Mouse (Mus musculus) liver, embryonic 16.5 days (tissue): ENCODE data around the gene Mien1. TPM values are rescaled to one million over a fixed set of nuclear protein-coding genes. Genes with fewer than 3 reads are reported as not detected.

Experiments used
- ATAC-seq: fragments of 200-750 bp; cut with Nextera tagmentation; 2 replicates; pipeline ENCODE4 v1.8.0; 2017; ENCODE audit warnings: low read depth, mild to moderate bottlenecking, moderate number of reproducible peaks, moderate library complexity
- H3K27ac ChIP-seq: fragments of 300-500 bp; sonication (generic); 2 replicates; pipeline ENCODE4 v1.5.1; 2014; ENCODE audit warnings: mild to moderate bottlenecking, low read length
- H3K27me3 ChIP-seq: fragments of 300-500 bp; sonication (generic); 2 replicates; pipeline ENCODE4 v1.6.1; 2014; ENCODE audit warnings: low read depth, low read length, mixed read lengths; ENCODE audit not compliant: control insufficient read depth, insufficient read depth
- H3K36me3 ChIP-seq: fragments of 300-500 bp; sonication (generic); 2 replicates; pipeline ENCODE4 v1.6.1; 2014; ENCODE audit warnings: mild to moderate bottlenecking; ENCODE audit not compliant: control insufficient read depth, insufficient read depth
- H3K4me1 ChIP-seq: fragments of 300-500 bp; sonication (generic); 2 replicates; pipeline ENCODE4 v1.6.1; 2014; ENCODE audit warnings: low read depth, low read length, mixed read lengths; ENCODE audit not compliant: control insufficient read depth
- H3K4me2 ChIP-seq: fragments of 300-500 bp; sonication (generic); 2 replicates; pipeline ENCODE4 v1.6.1; 2014; ENCODE audit warnings: low read depth, low read length, mixed read lengths
- H3K4me3 ChIP-seq: fragments of 300-500 bp; sonication (generic); 2 replicates; pipeline ENCODE4 v1.5.1; 2014; ENCODE audit warnings: low read depth, mild to moderate bottlenecking, low read length
- H3K9ac ChIP-seq: fragments of 300-500 bp; sonication (generic); 2 replicates; pipeline ENCODE4 v1.6.1; 2014; ENCODE audit warnings: low read depth, low read length
- H3K9me3 ChIP-seq: fragments of 300-500 bp; sonication (generic); replicated peaks from 2 replicates; pipeline ENCODE4 v1.6.1; 2016; ENCODE audit warnings: low read length; ENCODE audit not compliant: control insufficient read depth
- WGBS: fragments of 180-500 bp; shearing (Covaris S2); extraction: QIAGEN DNeasy Blood & Tissue Kit; methylation state at CpG from one replicate; pipeline ENCODE4 v1.1.7; 2014; ENCODE audit not compliant: insufficient replicate concordance; 5-methylcytosine and 5-hydroxymethylcytosine counted together
- polyA plus RNA-seq: library from polyadenylated mRNA; unstranded; fragments of >200 nt; fragmentation: Nextera tagmentation; extraction: Ambion mirVana; gene quantifications from 2 replicates; pipeline ENCODE4 v1.2.1, GENCODE M21; 2015

Gene Mien1
- polyA plus RNA-seq, 1 experiment from 2014 or later: 57.9 TPM

DNA sequence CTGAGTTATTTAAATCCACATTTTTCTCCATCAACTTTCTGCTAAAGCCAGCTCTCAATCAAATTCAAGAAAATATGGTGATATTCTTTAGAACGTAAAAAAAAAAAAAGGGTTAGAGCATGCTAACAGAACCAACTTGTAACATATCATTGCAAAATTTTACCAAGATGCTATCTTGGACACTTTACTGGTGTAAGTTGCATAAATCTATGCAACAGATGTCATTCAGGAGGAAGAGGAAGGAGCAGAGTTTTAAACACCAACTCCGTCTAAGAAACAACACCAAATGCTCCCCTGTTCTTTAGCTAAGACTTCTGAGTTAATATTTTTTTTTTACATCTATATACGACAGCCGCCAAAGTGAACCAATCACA lies 37.6 kb upstream of the Mien1 start:
- no peaks in the 10 kb centered on the region for H3K36me3 ChIP-seq
- H3K4me2 ChIP-seq: no peak overlapping the region
- H3K27me3 ChIP-seq: no peaks in the 10 kb centered on the region
- H3K27ac ChIP-seq: no peak overlapping the region
- no peaks in the 10 kb centered on the region for H3K9me3 ChIP-seq
- no peak overlapping the region for H3K4me3 ChIP-seq
- H3K9ac ChIP-seq: no peak overlapping the region
- ATAC-seq: no peak
- 57% methylated on average over 4 of the region's 4 CpGs for WGBS
- H3K4me1 ChIP-seq: no peaks in the 10 kb centered on the region

DNA sequence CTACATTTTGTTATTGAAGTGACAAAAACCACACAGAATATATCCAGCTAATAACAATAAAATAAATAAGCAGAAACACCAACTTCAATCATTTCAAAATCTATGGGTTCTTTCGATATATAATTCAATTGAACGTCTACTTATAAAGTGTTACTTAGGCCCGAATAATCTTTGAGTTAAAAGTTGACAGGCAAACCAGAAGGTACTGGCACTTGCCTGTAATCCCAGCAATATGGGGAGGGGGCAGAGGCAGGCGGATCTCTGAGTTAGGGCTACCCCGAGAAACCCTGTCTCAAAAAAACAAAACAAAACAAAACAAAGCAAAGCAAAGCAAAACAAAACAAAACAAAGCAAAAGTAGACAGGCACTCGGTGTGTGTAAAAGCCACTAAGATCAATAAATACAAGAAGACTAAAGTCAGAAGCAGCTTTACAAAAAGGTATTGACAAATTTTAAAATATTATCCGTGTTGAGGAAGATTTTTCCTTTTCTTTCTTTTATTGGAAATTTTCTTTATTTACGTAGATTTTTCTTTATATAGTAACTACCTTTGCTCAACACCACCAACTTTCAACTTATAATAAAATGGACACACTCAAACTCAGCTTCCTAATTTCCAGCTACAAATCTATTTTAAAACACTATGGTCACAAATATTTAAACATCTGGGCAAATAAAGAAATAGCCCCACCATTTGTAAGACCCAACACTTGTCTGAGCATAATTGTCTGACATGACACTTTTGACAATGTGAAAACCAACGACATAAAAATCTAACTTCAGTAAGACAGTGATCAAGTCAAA lies 37.0 kb upstream of the Mien1 start:
- H3K4me3 ChIP-seq: no peak overlapping the region
- no peak overlapping the region for H3K4me2 ChIP-seq
- H3K36me3 ChIP-seq: no peaks in the 10 kb centered on the region
- no peak overlapping the region for H3K9ac ChIP-seq
- no peaks in the 10 kb centered on the region for H3K9me3 ChIP-seq
- no peak overlapping the region for H3K27ac ChIP-seq
- WGBS: 59% methylated on average over 9 of the region's 9 CpGs
- H3K27me3 ChIP-seq: no peaks in the 10 kb centered on the region
- H3K4me1 ChIP-seq: no peaks in the 10 kb centered on the region
- ATAC-seq: no peak

DNA sequence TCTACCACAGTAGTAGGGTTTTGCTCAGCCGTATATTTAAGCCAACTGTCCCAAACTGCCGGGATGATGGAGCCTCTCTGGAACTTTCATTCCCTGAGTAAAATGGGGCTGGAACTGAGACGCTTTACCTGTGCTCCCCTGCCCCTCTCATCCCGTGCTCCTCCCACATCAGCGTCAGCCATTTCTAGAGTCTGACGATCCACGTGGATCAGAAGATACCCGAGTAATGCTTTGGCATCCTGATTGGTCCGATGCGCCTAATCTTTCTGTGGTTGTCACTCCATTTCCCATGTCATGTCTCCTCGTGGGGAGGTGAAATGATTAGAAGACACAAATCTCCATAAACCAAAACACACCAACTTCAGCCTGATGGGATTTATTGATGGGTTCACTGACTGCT lies 36.2 kb upstream of the Mien1 start:
- WGBS: 67% methylated on average over 11 of the region's 11 CpGs
- H3K4me1 ChIP-seq: no peaks in the 10 kb centered on the region
- no peak overlapping the region for H3K27ac ChIP-seq
- no peak overlapping the region for H3K4me3 ChIP-seq
- H3K9ac ChIP-seq: no peak overlapping the region
- H3K4me2 ChIP-seq: no peak overlapping the region
- H3K36me3 ChIP-seq: no peaks in the 10 kb centered on the region
- no peaks in the 10 kb centered on the region for H3K9me3 ChIP-seq
- ATAC-seq: no peak
- H3K27me3 ChIP-seq: no peaks in the 10 kb centered on the region

DNA sequence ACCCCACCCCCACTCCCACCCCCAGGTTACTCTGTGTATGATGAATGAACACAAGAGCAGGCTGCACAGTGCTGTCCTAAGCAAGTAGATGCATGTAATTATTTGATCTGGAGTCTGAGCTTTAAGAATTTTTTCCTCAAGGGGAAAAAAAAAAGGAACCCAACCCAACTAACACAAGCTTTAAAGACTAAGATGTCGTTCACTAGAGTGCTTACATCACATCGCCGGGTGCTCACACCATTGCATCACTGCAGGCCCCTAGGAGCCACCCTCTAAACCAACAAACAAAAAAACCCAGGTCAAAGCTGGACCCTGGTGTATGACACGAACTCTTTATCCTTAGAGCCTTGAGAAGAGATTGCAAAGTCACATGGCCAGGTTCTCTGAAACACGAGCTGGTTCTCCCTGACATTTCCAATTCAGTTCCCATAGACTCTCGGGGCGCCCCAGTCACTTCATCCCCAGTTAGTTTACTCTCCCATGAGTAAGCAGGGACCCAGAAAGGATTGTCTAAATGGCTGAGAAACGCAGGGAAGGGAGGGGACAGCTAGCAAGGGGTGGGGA lies 35.2 kb upstream of the Mien1 start:
- H3K4me3 ChIP-seq: no peak overlapping the region
- no peaks in the 10 kb centered on the region for H3K4me1 ChIP-seq
- H3K27ac ChIP-seq: no peak overlapping the region
- no peaks in the 10 kb centered on the region for H3K36me3 ChIP-seq
- no peak overlapping the region for H3K9ac ChIP-seq
- H3K4me2 ChIP-seq: no peak overlapping the region
- WGBS: 35% methylated on average over 8 of the region's 8 CpGs
- H3K27me3 ChIP-seq: no peaks in the 10 kb centered on the region
- ATAC-seq: no peak
- H3K9me3 ChIP-seq: no peaks in the 10 kb centered on the region

DNA sequence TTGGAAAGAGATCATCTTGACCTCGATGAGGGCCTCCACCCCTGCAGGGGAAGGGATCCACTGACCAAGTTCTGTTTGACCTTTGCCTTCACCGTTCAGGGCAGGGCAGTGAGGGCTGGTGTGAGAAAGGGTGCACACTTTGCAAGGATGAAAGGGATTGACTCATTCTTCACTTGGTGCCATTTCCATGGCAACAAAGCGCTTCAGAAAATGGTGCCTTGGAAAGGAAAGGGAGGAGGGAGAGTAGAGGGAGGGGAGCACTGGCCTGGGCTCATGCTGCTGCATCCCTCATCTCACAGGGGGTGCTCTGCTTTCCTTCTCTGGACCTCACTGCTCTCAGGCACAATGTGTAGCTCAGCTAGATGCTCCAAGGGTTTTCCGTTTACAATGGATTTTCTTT lies 33.9 kb upstream of the Mien1 start:
- ATAC-seq: no peak
- H3K9me3 ChIP-seq: no peaks in the 10 kb centered on the region
- WGBS: 45% methylated on average over 4 of the region's 4 CpGs
- H3K4me2 ChIP-seq: no peak overlapping the region
- H3K9ac ChIP-seq: no peak overlapping the region
- H3K27me3 ChIP-seq: no peaks in the 10 kb centered on the region
- H3K36me3 ChIP-seq: no peaks in the 10 kb centered on the region
- no peak overlapping the region for H3K27ac ChIP-seq
- H3K4me1 ChIP-seq: no peaks in the 10 kb centered on the region
- no peak overlapping the region for H3K4me3 ChIP-seq

DNA sequence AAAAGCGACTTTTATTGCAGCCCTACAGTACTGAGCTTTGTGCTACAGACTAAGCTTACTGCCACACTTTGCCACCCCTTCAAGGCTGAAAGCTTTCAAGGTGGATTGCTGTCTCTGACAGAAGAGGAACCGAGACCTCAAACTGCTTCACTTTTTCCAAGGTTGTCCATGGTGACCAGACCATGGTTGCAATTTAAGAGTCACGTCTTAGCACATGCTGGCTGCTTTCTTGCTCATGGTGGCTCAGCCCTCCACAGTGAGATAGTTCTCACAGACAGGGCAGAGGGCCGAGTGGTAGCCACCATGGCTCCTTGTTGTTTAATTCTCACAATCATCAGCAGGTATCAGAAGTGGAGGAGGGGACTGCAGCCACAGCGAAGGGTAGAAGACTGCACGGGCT lies 32.0 kb upstream of the Mien1 start:
- 50% methylated on average over 6 of the region's 6 CpGs for WGBS

DNA sequence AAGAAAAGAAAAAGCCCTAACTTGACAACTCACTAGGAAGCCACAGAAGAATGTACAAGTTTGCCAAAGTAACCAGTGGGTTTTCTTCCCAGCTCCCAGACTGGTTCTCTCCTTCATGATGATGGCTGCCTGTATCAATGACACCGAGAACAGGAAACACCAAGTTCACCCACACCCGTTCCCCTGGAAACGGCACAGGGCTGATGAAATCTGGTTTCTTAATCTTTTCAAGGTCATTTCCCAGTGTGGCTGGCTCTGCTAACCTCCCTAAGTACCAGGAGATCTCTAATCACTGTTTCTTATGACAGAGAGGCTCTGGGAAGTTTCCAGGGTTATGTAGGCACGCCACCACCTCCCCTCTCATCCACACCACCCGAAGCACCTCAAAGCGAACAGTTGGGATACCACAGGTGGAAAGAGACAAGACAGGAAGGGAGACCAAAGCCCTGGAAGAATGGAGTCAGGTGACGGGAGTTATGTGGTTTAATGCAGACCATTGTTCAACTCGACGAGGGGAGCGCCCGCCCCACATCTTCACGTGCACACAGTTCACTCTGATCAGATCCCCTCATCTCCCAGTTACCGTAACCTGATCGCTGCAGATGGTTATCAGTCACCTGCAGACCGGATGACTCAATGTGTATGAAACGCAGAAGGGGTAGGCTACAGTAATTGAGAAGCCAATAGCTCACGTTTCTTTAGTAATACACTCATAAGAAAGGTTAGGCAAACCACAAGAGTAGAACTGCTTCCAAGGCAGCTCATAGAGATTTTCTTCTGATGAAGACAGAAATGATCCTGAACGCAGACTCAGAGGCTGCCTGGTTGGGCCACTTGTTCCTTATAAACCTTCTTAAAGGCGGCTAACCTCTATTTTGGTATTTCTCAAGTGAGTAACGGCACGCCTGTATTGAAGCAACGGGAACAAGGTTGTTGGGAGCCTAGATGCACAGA lies 31.2 kb upstream of the Mien1 start:
- Histone ChIP-seq H3K9ac (no peak overlapping the region), H3K4me1 (no peaks in the 10 kb centered on the region), H3K4me2 (no peak overlapping the region), H3K36me3 (no peaks in the 10 kb centered on the region), H3K27ac (no peak overlapping the region), H3K27me3 (no peaks in the 10 kb centered on the region), H3K4me3 (no peak overlapping the region), H3K9me3 (no peaks in the 10 kb centered on the region)
- WGBS: 49% methylated on average over 22 of the region's 22 CpGs
- no peak for ATAC-seq

More for the DNA sequence above, 32.0 kb upstream of the Mien1 start:
- Histone ChIP-seq H3K9me3 (no peaks in the 10 kb centered on the region), H3K4me2 (no peak overlapping the region), H3K4me1 (no peaks in the 10 kb centered on the region), H3K36me3 (no peaks in the 10 kb centered on the region), H3K27ac (no peak overlapping the region), H3K27me3 (no peaks in the 10 kb centered on the region), H3K9ac (no peak overlapping the region), H3K4me3 (no peak overlapping the region)
- no peak for ATAC-seq

DNA sequence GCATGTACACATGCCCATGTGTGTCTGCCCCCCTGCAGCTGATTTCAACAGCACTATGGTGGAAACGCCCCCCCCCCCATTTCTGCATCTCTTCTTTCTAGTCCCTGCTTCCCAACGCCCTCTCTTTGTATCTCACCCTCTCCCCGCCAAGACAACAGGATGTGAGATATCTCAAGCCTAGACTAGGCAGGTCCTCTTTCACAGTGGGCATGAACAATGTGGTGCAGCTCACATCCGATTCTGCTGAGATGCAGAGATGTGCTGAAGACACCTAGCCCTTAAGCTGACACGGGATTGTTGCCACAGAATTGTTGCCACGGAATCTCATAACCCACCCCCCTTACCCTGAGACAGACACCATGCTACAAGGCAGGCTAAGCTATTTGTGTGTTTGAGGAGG lies 25.7 kb upstream of the Mien1 start:
- H3K9me3 ChIP-seq: no peaks in the 10 kb centered on the region
- no peak for ATAC-seq
- no peak overlapping the region for H3K27ac ChIP-seq
- H3K36me3 ChIP-seq: no peaks in the 10 kb centered on the region
- 60% methylated on average over 5 of the region's 6 CpGs for WGBS
- no peak overlapping the region for H3K4me2 ChIP-seq
- H3K9ac ChIP-seq: no peak overlapping the region
- H3K4me3 ChIP-seq: no peak overlapping the region
- H3K27me3 ChIP-seq: peaks cover 7% of the 10 kb centered on the region
- H3K4me1 ChIP-seq: no peaks in the 10 kb centered on the region

DNA sequence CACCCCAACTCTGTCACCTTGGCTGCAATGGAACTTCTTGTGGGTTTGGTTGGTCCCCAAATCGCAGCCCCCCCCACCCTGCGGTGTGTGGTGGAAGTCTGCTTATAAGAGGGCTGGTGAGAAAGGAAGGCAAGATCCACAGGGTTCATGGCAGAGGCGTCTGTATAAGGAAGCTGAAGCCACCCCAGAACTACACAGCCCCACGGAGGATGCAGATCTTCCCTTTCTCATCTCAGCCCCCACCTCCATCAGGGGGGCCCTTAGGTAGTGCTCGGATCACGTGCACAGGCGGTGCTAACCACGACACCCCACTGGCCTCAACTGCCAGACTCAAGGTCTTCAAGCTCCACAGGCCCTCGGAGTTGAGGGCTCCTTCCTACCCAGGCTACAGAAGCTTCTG lies 25.1 kb upstream of the Mien1 start:
- WGBS: 61% methylated on average over 9 of the region's 9 CpGs
- Histone ChIP-seq H3K4me2 (no peak overlapping the region), H3K36me3 (no peaks in the 10 kb centered on the region), H3K9ac (no peak overlapping the region), H3K4me1 (no peaks in the 10 kb centered on the region), H3K4me3 (no peak overlapping the region), H3K27me3 (peaks cover 13% of the 10 kb centered on the region), H3K27ac (no peak overlapping the region), H3K9me3 (no peaks in the 10 kb centered on the region)
- no peak for ATAC-seq
